In the genomic region with DNA sequence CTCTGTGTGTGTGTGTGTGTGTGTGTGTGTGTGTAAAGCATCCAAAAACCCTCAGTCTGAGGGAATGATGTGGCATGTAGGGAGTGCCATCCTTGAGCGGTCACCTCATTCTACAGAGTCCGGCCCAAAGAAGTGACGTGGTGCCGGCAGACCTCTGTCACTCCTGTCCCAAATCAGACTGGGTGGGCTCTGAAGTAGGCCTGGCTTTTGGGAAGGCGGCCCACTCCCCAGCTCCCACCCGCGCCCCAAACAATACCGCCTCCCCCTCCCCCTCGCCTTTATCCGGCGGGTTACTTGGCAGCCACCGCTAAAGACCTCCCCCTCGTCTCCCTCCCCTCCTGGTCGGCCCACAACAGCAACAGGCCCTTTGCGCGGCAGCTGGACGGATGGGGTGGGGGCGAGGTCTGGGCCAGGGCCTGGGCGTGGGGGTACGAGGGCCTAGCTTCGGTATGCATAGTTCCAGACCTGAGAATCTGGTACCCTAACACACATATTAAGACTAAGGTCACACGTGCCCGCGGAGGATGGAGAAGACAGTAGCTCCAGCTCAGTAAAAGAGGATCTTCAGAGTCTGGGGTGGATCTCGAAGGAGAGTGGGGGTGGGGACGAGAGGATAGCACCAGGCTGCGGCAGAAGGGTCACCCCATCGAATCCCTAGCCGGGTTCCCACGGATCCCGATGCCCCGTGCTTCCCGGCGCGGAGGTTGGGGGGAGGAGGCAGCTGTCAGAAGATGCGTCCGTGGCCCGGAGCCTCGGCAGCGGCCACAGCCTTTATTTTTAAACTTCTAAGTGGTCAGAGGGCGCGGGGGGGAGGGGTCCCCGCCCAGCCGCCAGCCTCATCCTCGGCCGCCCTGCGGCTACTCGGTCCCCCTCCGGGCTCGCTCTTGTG, we compare ENCODE assay signal across 8 mouse cellular contexts. TPM values are rescaled to one million over a fixed set of nuclear protein-coding genes. Genes with fewer than 3 reads are reported as not detected.
DNase-seq lines count a peak whose midpoint lies in the region; ATAC-seq and TF ChIP-seq lines count a peak whose summit lies in the region.

No protein-coding gene starts in this region.

- DNase-seq in layer of hippocampus, adult 9-11 months, result peak; percentile 61
- DNase-seq in layer of hippocampus, adult 9-10 months (ENCODE audit: low spot score), result no peak
- peak; percentile 44 for DNase-seq in lung, postnatal 14 days

- H3K4me2 ChIP-seq in forebrain, embryonic 15.5 days (replicated peaks), result peak overlapping the region; percentile 97
- H3K4me2 ChIP-seq in intestine, postnatal 0 days (replicated peaks; ENCODE audit: low read depth), result peak overlapping the region; percentile 97
- H3K4me2 ChIP-seq in stomach, embryonic 15.5 days, result peak overlapping the region; percentile 75

- peaks cover 10% of the 10 kb centered on the region for H3K4me1 ChIP-seq in bone marrow, adult 2 months (ENCODE audit: control insufficient read depth, insufficient read depth, low read length)
- peaks cover 68% of the 10 kb centered on the region for H3K4me1 ChIP-seq in forebrain, embryonic 15.5 days
- no peaks in the 10 kb centered on the region for H3K4me1 ChIP-seq in intestine, postnatal 0 days (replicated peaks; ENCODE audit: control insufficient read depth, insufficient read depth, low read length)
- H3K4me1 ChIP-seq in stomach, embryonic 15.5 days, result peaks cover 59% of the 10 kb centered on the region

- H3K9ac ChIP-seq in forebrain, embryonic 15.5 days (replicated peaks), result peak overlapping the region; percentile 99
- peak overlapping the region; percentile 82 for H3K9ac ChIP-seq in intestine, postnatal 0 days (ENCODE audit: low read depth, low read length)
- peak overlapping the region; percentile 91 for H3K9ac ChIP-seq in stomach, embryonic 15.5 days

- no peak for TF ChIP-seq CTCF in bone marrow, adult 2 months (IDR thresholded peaks at IDR 0.05; ENCODE audit: control insufficient read depth, insufficient read depth, low read length)
- TF ChIP-seq CTCF in intestine, postnatal 0 days (IDR thresholded peaks at IDR 0.05; ENCODE audit: low read depth), result no peak

- no peaks in the 10 kb centered on the region for H3K27me3 ChIP-seq in forebrain, embryonic 15.5 days
- H3K27me3 ChIP-seq in intestine, postnatal 0 days (replicated peaks; ENCODE audit: control insufficient read depth, insufficient read depth, low read length), result 0 out of 2 replicates have a peak, but pooled peaks cover 3% of the 10 kb centered on the region
- H3K27me3 ChIP-seq in stomach, embryonic 15.5 days (replicated peaks), result no peaks in the 10 kb centered on the region

- peak; percentile 38 for ATAC-seq in forebrain, embryonic 15.5 days (replicated peaks)
- ATAC-seq in intestine, postnatal 0 days, result no peak
- 0 out of 2 replicates have a peak, but pooled peaks have one; percentile 10 for ATAC-seq in stomach, embryonic 15.5 days (ENCODE audit: insufficient read depth, low FRiP score, low read depth)
- no peak for ATAC-seq in activated CD4-positive, CD25-positive, alpha-beta regulatory T cell, adult 4 months

- H3K36me3 ChIP-seq in forebrain, embryonic 15.5 days, result no peaks in the 10 kb centered on the region
- no peaks in the 10 kb centered on the region; the same call in 1 of the 2 replicates for H3K36me3 ChIP-seq in intestine, postnatal 0 days (ENCODE audit: control insufficient read depth, insufficient read depth)
- no peaks in the 10 kb centered on the region for H3K36me3 ChIP-seq in stomach, embryonic 15.5 days

- 0 out of 2 replicates have a peak, but pooled peaks have one; percentile 18 for TF ChIP-seq POLR2A in bone marrow, adult 2 months (IDR thresholded peaks at IDR 0.05; ENCODE audit: borderline replicate concordance, control insufficient read depth, low read depth, low read length)

- H3K9me3 ChIP-seq in forebrain, embryonic 15.5 days, result no peaks in the 10 kb centered on the region
- H3K9me3 ChIP-seq in intestine, postnatal 0 days (ENCODE audit: control insufficient read depth), result no peaks in the 10 kb centered on the region
- no peaks in the 10 kb centered on the region for H3K9me3 ChIP-seq in stomach, embryonic 15.5 days

- 2% methylated on average over 50 of the region's 50 CpGs for WGBS in bone marrow, adult 2 months
- under 1% methylated on average over 50 of the region's 50 CpGs for WGBS in forebrain, embryonic 15.5 days
- 4% methylated on average over 44 of the region's 50 CpGs for WGBS in intestine, postnatal 0 days
- under 1% methylated on average over 49 of the region's 50 CpGs for WGBS in stomach, embryonic 15.5 days

- peak overlapping the region; percentile 59 for H3K4me3 ChIP-seq in bone marrow, adult 2 months (replicated peaks; ENCODE audit: control insufficient read depth, low read depth, low read length)
- H3K4me3 ChIP-seq in forebrain, embryonic 15.5 days, result peak overlapping the region; percentile 99
- peak overlapping the region; percentile 90 for H3K4me3 ChIP-seq in intestine, postnatal 0 days (ENCODE audit: low read depth, low read length)
- peak overlapping the region; percentile 79 for H3K4me3 ChIP-seq in stomach, embryonic 15.5 days (replicated peaks)

- peak overlapping the region; percentile 92 for H3K27ac ChIP-seq in bone marrow, adult 2 months (ENCODE audit: control insufficient read depth, insufficient read depth, low read depth, low read length, poor library complexity)
- peak overlapping the region; percentile 94 for H3K27ac ChIP-seq in forebrain, embryonic 15.5 days (replicated peaks)
- peak overlapping the region; percentile 87 for H3K27ac ChIP-seq in intestine, postnatal 0 days (ENCODE audit: low read depth, low read length)
- peak overlapping the region; percentile 92 for H3K27ac ChIP-seq in stomach, embryonic 15.5 days

RNA-seq across cellular contexts. Expression of gene Map7d1, which starts 0.8 kb away (rescaled TPM):
- 28.7 and 45.5 TPM in 2 replicates for polyA plus RNA-seq in bone marrow, adult 2 months (2011; ENCODE audit: insufficient read depth, insufficient read length, low replicate concordance, missing spikeins)
- 76.8 and 79.6 TPM in 2 replicates for polyA plus RNA-seq in forebrain, embryonic 15.5 days (2015; fragmentation: Nextera tagmentation; extraction: Ambion mirVana)
- 11.7 and 12.2 TPM in 2 replicates for polyA plus RNA-seq in intestine, postnatal 0 days (2015; fragmentation: Nextera tagmentation; extraction: Ambion mirVana)
- polyA plus RNA-seq in stomach, embryonic 15.5 days (2015; fragmentation: Nextera tagmentation; extraction: Ambion mirVana), result 34.1 and 36.9 TPM in 2 replicates
- 1 to 10 TPM; 6.7 to 7.4 TPM for polyA plus RNA-seq in activated CD4-positive, CD25-positive, alpha-beta regulatory T cell, adult 4 months (2017; shearing (Covaris generic))

RNA-seq across cellular contexts. Expression of gene Trappc3, which starts 6.8 kb away (rescaled TPM):
- polyA plus RNA-seq in bone marrow, adult 2 months (2011; ENCODE audit: insufficient read depth, insufficient read length, low replicate concordance, missing spikeins), result 24.1 and 32.5 TPM in 2 replicates
- 175 and 182 TPM in 2 replicates for polyA plus RNA-seq in forebrain, embryonic 15.5 days (2015; fragmentation: Nextera tagmentation; extraction: Ambion mirVana)
- polyA plus RNA-seq in intestine, postnatal 0 days (2015; fragmentation: Nextera tagmentation; extraction: Ambion mirVana), result 115 and 126 TPM in 2 replicates
- polyA plus RNA-seq in stomach, embryonic 15.5 days (2015; fragmentation: Nextera tagmentation; extraction: Ambion mirVana), result 91.7 and 97.1 TPM in 2 replicates
- 10 to 100 TPM; 57.1 to 80.8 TPM for polyA plus RNA-seq in activated CD4-positive, CD25-positive, alpha-beta regulatory T cell, adult 4 months (2017; shearing (Covaris generic))

RNA-seq across cellular contexts. Expression of gene Col8a2, which starts 31.2 kb away (rescaled TPM):
- polyA plus RNA-seq in bone marrow, adult 2 months (2011; ENCODE audit: insufficient read depth, insufficient read length, low replicate concordance, missing spikeins), result 0.57 TPM in 1 of 2 replicates, not detected in the other
- 2.0 and 3.0 TPM in 2 replicates for polyA plus RNA-seq in forebrain, embryonic 15.5 days (2015; fragmentation: Nextera tagmentation; extraction: Ambion mirVana)
- 1.5 and 2.2 TPM in 2 replicates for polyA plus RNA-seq in intestine, postnatal 0 days (2015; fragmentation: Nextera tagmentation; extraction: Ambion mirVana)
- 13.4 and 14.2 TPM in 2 replicates for polyA plus RNA-seq in stomach, embryonic 15.5 days (2015; fragmentation: Nextera tagmentation; extraction: Ambion mirVana)
- not detected for polyA plus RNA-seq in activated CD4-positive, CD25-positive, alpha-beta regulatory T cell, adult 4 months (2017; shearing (Covaris generic))

RNA-seq across cellular contexts. Expression of gene Thrap3, which starts 52.8 kb away (rescaled TPM):
- polyA plus RNA-seq in bone marrow, adult 2 months (2011; ENCODE audit: insufficient read depth, insufficient read length, low replicate concordance, missing spikeins), result 133 and 198 TPM in 2 replicates
- polyA plus RNA-seq in forebrain, embryonic 15.5 days (2015; fragmentation: Nextera tagmentation; extraction: Ambion mirVana), result 179 and 185 TPM in 2 replicates
- polyA plus RNA-seq in intestine, postnatal 0 days (2015; fragmentation: Nextera tagmentation; extraction: Ambion mirVana), result 56.7 and 67.5 TPM in 2 replicates
- 182 and 203 TPM in 2 replicates for polyA plus RNA-seq in stomach, embryonic 15.5 days (2015; fragmentation: Nextera tagmentation; extraction: Ambion mirVana)
- 100 to 1,000 TPM; 205 to 236 TPM for polyA plus RNA-seq in activated CD4-positive, CD25-positive, alpha-beta regulatory T cell, adult 4 months (2017; shearing (Covaris generic))

Comparison
In these comparisons a context has a peak if more than half of its experiments do, and no peak if none do; other contexts are left out.
1. ATAC-seq: peak in forebrain, embryonic 15.5 days (single experiment) and stomach, embryonic 15.5 days (single experiment); none in intestine, postnatal 0 days (single experiment) and activated CD4-positive, CD25-positive, alpha-beta regulatory T cell, adult 4 months (single experiment).
2. Peak in every context shown above with its lines, with median percentiles within 50 percentile points of each other: H3K27ac ChIP-seq, H3K4me3 ChIP-seq, H3K4me2 ChIP-seq and H3K9ac ChIP-seq.